Mouse (Mus musculus): ENCODE measurements at regions not wholly inside any gene's neighbourhood (a gene's known extent, or its start where the extent isn't known, plus 50 kb on each side); places are given as distances from the start of the nearest gene placed in this dataset.
"Not testable (repeated sequence)": the region's sequence is repeated elsewhere in the genome, so short reads cannot be mapped to it uniquely, and the experiment has no call there.

GRCm38 (mm10) chr16:55758707-55759067, 80.0 kb downstream of the Nfkbiz start:
- no peak for DNase-seq

DNA sequence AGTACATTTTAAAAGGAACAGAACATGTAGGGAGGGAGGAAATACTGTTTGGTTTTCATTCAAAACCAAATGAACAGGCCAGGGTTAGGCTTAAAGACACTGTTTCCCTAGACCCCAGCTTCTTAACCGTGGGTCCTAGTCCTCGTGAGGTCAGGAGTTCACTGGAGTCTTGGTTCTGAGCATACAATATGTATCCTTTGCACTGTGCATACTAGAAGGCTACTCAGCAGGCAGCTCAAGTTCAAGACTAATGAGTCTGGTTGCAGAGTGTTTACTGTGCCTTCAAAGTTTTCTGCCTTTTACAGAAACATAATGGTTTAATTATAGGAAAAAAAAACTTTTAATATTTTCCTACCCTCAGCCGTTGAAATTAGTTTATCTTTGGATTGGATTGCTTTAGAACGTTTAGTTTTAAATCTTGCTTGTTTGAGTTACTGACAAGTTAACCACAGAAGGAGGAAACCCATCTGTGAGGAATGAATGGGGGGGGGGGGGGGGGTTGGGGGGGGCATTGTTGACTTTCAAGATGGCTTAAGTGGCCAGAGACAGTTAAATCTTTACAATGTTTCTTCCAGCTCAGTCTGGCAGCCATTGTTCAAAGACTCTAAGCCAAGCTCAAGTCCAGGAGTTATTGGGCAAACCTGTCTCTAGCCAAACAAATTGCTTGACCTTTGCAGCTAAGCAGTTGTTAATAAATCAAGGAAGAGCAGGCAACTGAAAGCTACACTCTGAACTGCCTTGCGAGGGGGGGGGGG, 80.6 kb downstream of the Nfkbiz start:
- DNase-seq, result peak; percentile 61

DNA sequence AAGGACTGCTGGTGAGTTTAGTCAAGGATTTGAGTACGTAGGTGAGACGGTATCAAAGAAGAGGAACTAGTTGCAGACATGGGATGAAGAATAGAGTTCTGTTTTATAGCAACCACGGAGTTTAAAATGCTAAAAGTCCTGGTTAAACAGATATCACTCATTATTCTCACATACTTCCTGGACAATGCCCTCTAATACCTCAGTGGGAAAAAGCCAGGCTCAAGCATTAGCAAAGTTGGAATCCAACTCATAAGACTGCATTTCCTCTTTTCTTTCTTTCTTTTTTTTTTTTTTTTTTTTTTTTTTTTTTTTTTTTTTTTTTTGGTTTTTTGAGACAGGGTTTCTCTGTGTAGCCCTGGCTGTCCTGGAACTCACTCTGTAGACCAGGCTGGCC, 81.3 kb downstream of the Nfkbiz start:
- not testable (repeated sequence) for DNase-seq

- DNase-seq, result no peak
Observed at GRCm38 (mm10) chr16:55756764-55757421, 81.8 kb downstream of the Nfkbiz start.

GRCm38 (mm10) chr16:55755309-55755832, 83.3 kb downstream of the Nfkbiz start:
- DNase-seq, result no peak

GRCm38 (mm10) chr16:55754092-55754763, 84.5 kb downstream of the Nfkbiz start:
- DNase-seq, result peak; percentile 62

DNA sequence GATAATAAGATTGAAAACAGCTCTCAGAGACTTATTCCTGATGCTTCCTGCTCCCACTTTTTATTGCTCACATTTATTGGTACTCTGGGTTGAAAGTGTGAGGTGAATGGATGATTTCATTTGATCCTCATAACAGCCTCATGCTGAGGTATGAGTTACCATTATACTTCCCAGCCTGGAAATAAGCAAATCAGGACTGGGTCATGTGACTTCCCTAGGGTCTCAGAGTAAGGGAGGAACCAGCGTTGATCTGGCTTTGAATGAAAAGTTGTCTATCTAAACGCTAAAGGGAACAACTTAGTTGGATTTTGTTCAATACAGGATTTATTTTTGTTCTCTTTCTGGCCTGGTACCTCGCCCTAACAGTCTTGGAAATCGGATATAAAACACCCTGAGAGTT, 85.3 kb downstream of the Nfkbiz start:
- DNase-seq, result no peak

DNA sequence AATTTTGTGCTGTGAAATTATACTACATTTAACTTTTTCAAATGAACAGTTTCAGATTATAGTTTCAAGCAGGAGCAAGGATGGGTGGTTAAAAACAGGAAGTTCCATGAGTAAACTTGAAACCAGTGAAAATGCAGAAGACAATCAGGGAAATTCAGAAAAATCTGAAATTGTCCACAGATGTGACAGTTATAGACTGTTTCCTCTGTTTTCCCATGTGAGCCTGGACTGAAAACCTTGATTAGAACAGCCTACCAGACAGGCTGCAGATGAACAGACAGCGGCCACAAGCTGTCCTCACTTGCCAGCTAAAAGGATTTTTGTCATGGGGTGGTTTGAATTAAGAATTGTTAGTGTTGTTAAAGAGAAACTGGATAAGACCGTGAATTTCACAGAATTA, 91.4 kb downstream of the Nfkbiz start:
- no peak for DNase-seq

- DNase-seq, result no peak
Observed at GRCm38 (mm10) chr16:55746159-55746558, 92.5 kb downstream of the Nfkbiz start.

GRCm38 (mm10) chr16:55745094-55745493, 93.6 kb downstream of the Nfkbiz start:
- DNase-seq, result no peak

- no peak for DNase-seq
Observed at GRCm38 (mm10) chr16:55741099-55741863, 97.4 kb downstream of the Nfkbiz start.

- DNase-seq, result peak; percentile 38
Observed at GRCm38 (mm10) chr16:55738741-55739140, 100.0 kb downstream of the Nfkbiz start.

GRCm38 (mm10) chr16:55735476-55735968, 103.2 kb downstream of the Nfkbiz start:
- no peak for DNase-seq

GRCm38 (mm10) chr16:55734301-55734700, 104.4 kb downstream of the Nfkbiz start:
- DNase-seq, result no peak

- DNase-seq, result no peak
Observed at GRCm38 (mm10) chr16:55733751-55734150, 104.9 kb downstream of the Nfkbiz start.

GRCm38 (mm10) chr16:55731003-55731402, 107.7 kb downstream of the Nfkbiz start:
- DNase-seq, result no peak

DNA sequence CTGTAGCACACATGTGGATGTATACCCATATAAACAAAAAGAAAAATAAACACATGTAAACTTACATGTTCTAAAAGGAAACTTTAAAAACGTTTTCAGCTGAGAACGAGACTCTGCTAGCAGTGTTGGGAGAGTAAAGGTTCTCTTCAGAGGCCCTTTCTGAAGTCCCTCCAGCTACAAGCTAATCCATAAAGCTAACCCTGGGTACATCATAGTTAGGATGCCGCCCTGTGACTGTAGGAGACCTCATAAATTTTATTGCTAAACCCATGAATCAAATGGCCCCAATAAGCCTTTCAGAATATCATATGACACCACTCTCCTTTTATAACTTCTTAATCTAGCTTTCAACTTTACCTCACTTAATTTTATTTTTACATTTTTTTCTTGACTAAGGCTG, 112.2 kb downstream of the Nfkbiz start:
- DNase-seq, result no peak

DNA sequence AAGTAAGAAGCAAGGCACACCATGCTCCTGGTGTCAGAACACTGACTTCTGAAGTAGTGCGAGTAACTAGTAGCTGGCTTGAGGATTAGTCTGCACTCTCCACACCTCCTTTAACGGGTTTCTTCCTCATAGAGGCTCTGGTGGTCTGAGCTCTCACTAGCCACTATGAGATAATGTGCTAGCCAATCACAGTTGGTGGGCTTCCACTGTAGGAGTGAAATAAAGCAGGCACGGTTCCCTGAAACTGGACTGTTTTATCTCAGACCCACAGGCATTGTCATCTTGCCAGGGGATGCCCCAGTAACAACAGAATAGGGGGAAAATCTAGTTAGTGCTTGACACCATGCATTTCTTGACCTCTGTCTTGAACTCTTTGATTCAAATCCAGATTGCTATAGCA, 118.3 kb downstream of the Nfkbiz start:
- no peak for DNase-seq

DNA sequence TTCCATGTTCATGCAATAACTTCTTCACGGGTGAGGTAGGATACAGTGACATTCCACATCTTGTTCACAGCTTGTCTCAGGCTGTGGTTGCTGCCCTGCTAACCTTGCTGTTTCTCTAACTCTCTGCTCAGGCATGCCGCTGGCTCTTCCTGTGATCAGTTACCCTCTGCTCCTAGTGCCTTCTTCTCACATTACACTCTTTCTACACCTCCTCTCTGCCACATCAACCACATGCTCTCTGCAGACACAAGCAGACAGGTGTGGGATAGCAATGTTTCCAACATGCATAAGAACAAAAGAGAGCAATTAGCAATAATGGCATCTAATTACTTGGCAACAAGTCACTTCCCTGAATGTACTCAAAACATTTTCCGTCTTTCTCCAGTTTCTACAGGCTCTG, 128.7 kb downstream of the Nfkbiz start:
- no peak for DNase-seq

GRCm38 (mm10) chr16:55706502-55706901, 132.2 kb downstream of the Nfkbiz start:
- no peak for DNase-seq

GRCm38 (mm10) chr16:55698489-55698892, 140.2 kb downstream of the Nfkbiz start:
- peak; percentile 7 for DNase-seq

- no peak for DNase-seq
Observed at GRCm38 (mm10) chr16:55691069-55691468, 147.6 kb downstream of the Nfkbiz start.

- DNase-seq, result peak; percentile 7
Observed at GRCm38 (mm10) chr16:55663946-55664345, 174.8 kb downstream of the Nfkbiz start.

All from kidney, adult 9 months (tissue).